Mouse (Mus musculus) midbrain, embryonic 13.5 days (tissue): ENCODE results near the gene Gm42957. TPM values are rescaled to one million over a fixed set of nuclear protein-coding genes. Genes with fewer than 3 reads are reported as not detected.
"Not testable (repeated sequence)": the region's sequence is repeated elsewhere in the genome, so short reads cannot be mapped to it uniquely, and the experiment has no call there.

Experiments
- ATAC-seq: fragments of 200-750 bp; cut with Nextera tagmentation; 2 replicates; pipeline ENCODE4 v1.8.0; 2017; ENCODE audit warnings: mild to moderate bottlenecking, moderate TSS enrichment, moderate library complexity
- H3K27ac ChIP-seq: fragments of 300-500 bp; sonication (generic); 2 replicates; pipeline ENCODE4 v1.5.1; 2015; ENCODE audit warnings: inconsistent platforms, mild to moderate bottlenecking, moderate library complexity
- H3K27me3 ChIP-seq: fragments of 300-500 bp; sonication (generic); 2 replicates; pipeline ENCODE4 v1.6.1; 2015; ENCODE audit warnings: mild to moderate bottlenecking, inconsistent platforms
- H3K36me3 ChIP-seq: fragments of 300-500 bp; sonication (generic); 2 replicates; pipeline ENCODE4 v1.6.1; 2015; ENCODE audit warnings: mild to moderate bottlenecking, inconsistent platforms
- H3K4me1 ChIP-seq: fragments of 300-500 bp; sonication (generic); replicated peaks from 2 replicates; pipeline ENCODE4 v1.6.1; 2015; ENCODE audit warnings: inconsistent platforms
- H3K4me2 ChIP-seq: fragments of 300-500 bp; sonication (generic); replicated peaks from 2 replicates; pipeline ENCODE4 v1.6.1; 2015; ENCODE audit warnings: moderate library complexity, mild to moderate bottlenecking, inconsistent platforms
- H3K4me3 ChIP-seq: fragments of 300-500 bp; sonication (generic); replicated peaks from 2 replicates; pipeline ENCODE4 v1.5.1; 2015; ENCODE audit warnings: mild to moderate bottlenecking, inconsistent platforms
- H3K9ac ChIP-seq: fragments of 300-500 bp; sonication (generic); replicated peaks from 2 replicates; pipeline ENCODE4 v1.6.1; 2015; ENCODE audit warnings: mild to moderate bottlenecking, inconsistent platforms
- H3K9me3 ChIP-seq: fragments of 300-500 bp; sonication (generic); 2 replicates; pipeline ENCODE4 v1.6.1; 2016; ENCODE audit warnings: mild to moderate bottlenecking, inconsistent platforms
- WGBS: fragments of 180-500 bp; shearing (Covaris S2); methylation state at CpG from one replicate; pipeline ENCODE4 v1.1.7; 2015; 5-methylcytosine and 5-hydroxymethylcytosine counted together
- polyA plus RNA-seq: library from polyadenylated mRNA; unstranded; fragments of >200 nt; fragmentation: Nextera tagmentation; extraction: Ambion mirVana; gene quantifications from 2 replicates; pipeline ENCODE4 v1.2.1, GENCODE M21; 2015

Gene Gm42957
- polyA plus RNA-seq, 1 experiment from 2014 or later: 0.16 TPM

DNA sequence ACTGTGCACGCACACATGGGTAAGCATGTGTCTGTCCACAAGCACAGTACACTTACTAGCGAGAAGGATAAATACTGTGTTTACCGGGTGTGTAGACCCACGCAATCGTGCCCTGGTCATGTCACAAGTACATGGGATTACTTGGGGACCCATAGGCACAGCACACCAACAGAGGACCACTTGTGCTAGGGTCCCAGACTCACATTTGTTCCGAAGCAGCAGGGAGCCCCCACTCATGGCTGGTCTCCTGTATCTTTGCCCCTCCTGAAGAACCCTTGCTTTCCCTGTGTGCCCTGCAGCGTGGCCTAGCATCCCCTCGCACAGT, 36.2 kb upstream of the Gm42957 start:
- peak overlapping the region; percentile 51 for H3K4me3 ChIP-seq
- no peaks in the 10 kb centered on the region for H3K9me3 ChIP-seq
- H3K4me2 ChIP-seq: peak overlapping the region; percentile 85
- H3K4me1 ChIP-seq: peaks cover 76% of the 10 kb centered on the region
- 47% methylated on average over 8 of the region's 8 CpGs for WGBS
- ATAC-seq: no peak
- H3K9ac ChIP-seq: peak overlapping the region; percentile 74; the same call in 1 of the 2 replicates
- H3K27ac ChIP-seq: no peak overlapping the region
- peaks cover 14% of the 10 kb centered on the region; the same call in 1 of the 2 replicates for H3K27me3 ChIP-seq
- H3K36me3 ChIP-seq: no peaks in the 10 kb centered on the region

- 77% methylated on average over 3 of the region's 3 CpGs for WGBS
- Histone ChIP-seq H3K9me3 (no peaks in the 10 kb centered on the region), H3K4me3 (no peak overlapping the region), H3K4me2 (peak overlapping the region; percentile 85), H3K27me3 (peaks cover 14% of the 10 kb centered on the region; the same call in 1 of the 2 replicates), H3K9ac (0 out of 2 replicates have a peak overlapping the region, but pooled peaks have one; percentile 19), H3K27ac (no peak overlapping the region), H3K4me1 (peaks cover 80% of the 10 kb centered on the region), H3K36me3 (no peaks in the 10 kb centered on the region)
- ATAC-seq: no peak
Observed at GRCm38 (mm10) chr3:96599411-96599810, 35.9 kb upstream of the Gm42957 start.

DNA sequence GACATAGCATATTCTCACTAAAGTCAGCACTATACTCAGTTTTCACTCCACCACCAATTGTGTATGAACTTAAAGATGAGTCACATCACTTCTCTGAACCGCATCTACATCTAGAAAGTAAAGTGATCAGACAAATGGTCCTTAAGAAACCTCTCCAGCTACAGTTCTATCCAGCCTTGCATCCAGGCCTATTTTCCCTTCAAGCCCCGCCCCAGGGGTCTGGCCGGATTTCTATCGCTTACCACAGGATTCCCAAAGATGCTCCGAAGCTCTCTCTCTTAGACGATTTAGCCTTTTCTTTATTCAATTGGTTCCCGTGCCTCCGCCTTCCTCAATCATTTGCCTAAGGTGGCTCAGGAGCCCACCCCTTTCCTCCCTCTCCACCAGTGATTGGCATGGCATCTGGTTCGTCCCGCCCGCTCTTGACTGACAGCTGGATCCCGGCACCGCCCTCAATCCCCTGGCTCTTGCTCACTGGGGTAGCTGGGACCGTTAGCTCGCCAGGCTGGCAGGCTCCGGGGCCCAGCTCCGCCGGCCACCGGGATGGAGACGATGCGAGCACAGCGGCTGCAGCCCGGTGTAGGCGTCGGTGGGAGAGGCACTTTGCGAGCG, 34.5 kb upstream of the Gm42957 start, which contains the start of gene Lix1l:
Lix1l (plus strand) TSS at position 511 of the 612 bp plus-strand sequence.
- peak within 1 kb of the TSS; percentile 84 for H3K4me2 ChIP-seq
- H3K36me3 ChIP-seq: no peaks in the 10 kb centered on the region
- peak within 1 kb of the TSS; percentile 84 for H3K4me3 ChIP-seq
- ATAC-seq: peak; percentile 95
- 0 out of 2 replicates have a peak, but pooled peaks cover 5% of the 10 kb centered on the region for H3K27me3 ChIP-seq
- WGBS: under 1% methylated on average over 27 of the region's 27 CpGs
- peak within 1 kb of the TSS; percentile 95 for H3K27ac ChIP-seq
- peak within 1 kb of the TSS; percentile 92 for H3K9ac ChIP-seq
- H3K9me3 ChIP-seq: no peaks in the 10 kb centered on the region
- H3K4me1 ChIP-seq: peaks cover 86% of the 10 kb centered on the region

GRCm38 (mm10) chr3:96601251-96601787, 34.0 kb upstream of the Gm42957 start:
- Histone ChIP-seq H3K4me1 (peaks cover 83% of the 10 kb centered on the region), H3K9ac (peak overlapping the region; percentile 92), H3K27ac (peak overlapping the region; percentile 95), H3K4me3 (peak overlapping the region; percentile 84), H3K4me2 (peak overlapping the region; percentile 84), H3K36me3 (no peaks in the 10 kb centered on the region), H3K27me3 (0 out of 2 replicates have a peak, but pooled peaks cover 2% of the 10 kb centered on the region), H3K9me3 (no peaks in the 10 kb centered on the region)
- peak; percentile 73 for ATAC-seq
- WGBS: 0% methylated on average over 20 of the region's 40 CpGs

DNA sequence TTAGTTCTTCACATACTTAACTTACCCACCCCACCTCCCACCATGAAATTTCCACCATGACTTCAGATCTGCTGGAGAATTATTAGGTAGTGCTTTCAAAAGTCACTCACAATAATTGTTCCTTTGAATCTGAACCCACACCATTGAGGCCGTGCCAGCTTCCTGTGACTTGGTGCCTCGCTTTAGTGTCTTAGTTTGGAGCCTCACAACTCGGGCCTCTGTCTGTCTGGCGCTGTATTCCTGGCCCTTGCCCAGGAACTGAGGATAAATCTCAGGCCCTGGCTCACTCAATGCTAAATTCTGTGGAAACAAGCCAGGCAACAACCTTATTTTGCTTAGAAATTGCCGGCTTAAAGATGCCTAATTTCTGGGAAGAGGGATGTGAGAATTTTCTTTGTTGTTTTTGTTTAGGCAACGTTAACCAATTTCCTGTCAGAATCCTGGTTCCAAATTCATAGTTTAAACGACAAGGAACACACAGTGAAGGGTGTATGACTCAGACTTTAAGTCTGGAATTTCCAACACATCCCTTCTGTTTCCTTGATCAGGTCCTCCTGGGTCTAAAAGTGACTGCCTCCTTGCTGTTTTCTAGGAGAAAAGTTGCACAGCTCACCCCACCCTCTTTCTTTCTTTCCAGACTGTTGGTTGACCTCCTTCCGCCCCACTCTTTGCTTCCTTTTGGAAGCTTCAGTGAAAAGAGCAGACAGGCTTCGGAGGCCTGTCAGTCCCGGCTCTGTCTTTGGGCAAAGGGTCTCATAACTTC, 33.2 kb upstream of the Gm42957 start:
- Histone ChIP-seq H3K27ac (peak overlapping the region; percentile 95), H3K9ac (peak overlapping the region; percentile 92), H3K4me2 (peak overlapping the region; percentile 84), H3K4me1 (peaks cover 75% of the 10 kb centered on the region), H3K4me3 (peak overlapping the region; percentile 84), H3K36me3 (no peaks in the 10 kb centered on the region), H3K27me3 (0 out of 2 replicates have a peak, but pooled peaks cover 2% of the 10 kb centered on the region), H3K9me3 (no peaks in the 10 kb centered on the region)
- ATAC-seq: no peak
- WGBS: 16% methylated on average over 10 of the region's 10 CpGs

- Histone ChIP-seq H3K4me1 (peaks cover 69% of the 10 kb centered on the region), H3K9ac (peak overlapping the region; percentile 92), H3K4me2 (peak overlapping the region; percentile 84), H3K27me3 (0 out of 2 replicates have a peak, but pooled peaks cover 2% of the 10 kb centered on the region), H3K36me3 (0 out of 2 replicates have a peak, but pooled peaks cover 4% of the 10 kb centered on the region), H3K9me3 (no peaks in the 10 kb centered on the region), H3K4me3 (peak overlapping the region; percentile 84), H3K27ac (peak overlapping the region; percentile 95)
- ATAC-seq: no peak
- WGBS: 24% methylated on average over 5 of the region's 5 CpGs
Observed at GRCm38 (mm10) chr3:96602704-96603084, 32.6 kb upstream of the Gm42957 start.

- H3K9me3 ChIP-seq: no peaks in the 10 kb centered on the region
- H3K4me3 ChIP-seq: peak overlapping the region; percentile 84
- H3K4me2 ChIP-seq: peak overlapping the region; percentile 84
- 0 out of 2 replicates have a peak, but pooled peaks cover 2% of the 10 kb centered on the region for H3K27me3 ChIP-seq
- no peak for ATAC-seq
- 0 out of 2 replicates have a peak, but pooled peaks cover 5% of the 10 kb centered on the region for H3K36me3 ChIP-seq
- H3K9ac ChIP-seq: peak overlapping the region; percentile 92
- H3K4me1 ChIP-seq: peaks cover 63% of the 10 kb centered on the region
- 31% methylated on average over 5 of the region's 5 CpGs for WGBS
- peak overlapping the region; percentile 95 for H3K27ac ChIP-seq
Observed at GRCm38 (mm10) chr3:96603311-96603710, 32.0 kb upstream of the Gm42957 start.

DNA sequence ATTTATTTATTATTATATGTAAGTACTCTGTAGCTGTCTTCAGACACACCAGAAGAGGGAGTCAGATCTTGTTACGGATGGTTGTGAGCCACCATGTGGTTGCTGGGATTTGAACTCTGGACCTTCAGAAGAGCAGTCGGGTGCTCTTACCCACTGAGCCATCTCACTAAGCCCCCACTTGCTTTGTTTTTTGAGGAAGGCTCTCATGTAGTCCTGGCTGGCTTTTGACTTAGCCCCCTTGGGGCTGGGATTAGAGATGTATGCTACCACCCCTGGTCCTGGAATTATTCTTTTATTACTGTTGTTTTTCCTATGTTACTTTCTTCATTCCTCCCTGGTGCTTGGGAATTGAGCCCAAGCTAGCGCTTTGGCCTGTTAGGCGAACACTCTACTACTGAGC, 29.3 kb upstream of the Gm42957 start:
- H3K4me2 ChIP-seq, H3K9ac ChIP-seq, H3K36me3 ChIP-seq, H3K4me3 ChIP-seq, H3K27ac ChIP-seq, ATAC-seq, H3K9me3 ChIP-seq, H3K27me3 ChIP-seq: not testable (repeated sequence)
- WGBS: 88% methylated on average over 4 of the region's 4 CpGs
- peaks cover 42% of the 10 kb centered on the region for H3K4me1 ChIP-seq

- Histone ChIP-seq H3K9me3 (no peaks in the 10 kb centered on the region), H3K27ac (no peak overlapping the region), H3K9ac (no peak overlapping the region), H3K4me1 (peaks cover 42% of the 10 kb centered on the region), H3K36me3 (0 out of 2 replicates have a peak, but pooled peaks cover 5% of the 10 kb centered on the region), H3K4me2 (no peak overlapping the region), H3K4me3 (no peak overlapping the region), H3K27me3 (no peaks in the 10 kb centered on the region)
- ATAC-seq: no peak
- 94% methylated on average over 4 of the region's 4 CpGs for WGBS
Observed at GRCm38 (mm10) chr3:96606618-96607017, 28.7 kb upstream of the Gm42957 start.

DNA sequence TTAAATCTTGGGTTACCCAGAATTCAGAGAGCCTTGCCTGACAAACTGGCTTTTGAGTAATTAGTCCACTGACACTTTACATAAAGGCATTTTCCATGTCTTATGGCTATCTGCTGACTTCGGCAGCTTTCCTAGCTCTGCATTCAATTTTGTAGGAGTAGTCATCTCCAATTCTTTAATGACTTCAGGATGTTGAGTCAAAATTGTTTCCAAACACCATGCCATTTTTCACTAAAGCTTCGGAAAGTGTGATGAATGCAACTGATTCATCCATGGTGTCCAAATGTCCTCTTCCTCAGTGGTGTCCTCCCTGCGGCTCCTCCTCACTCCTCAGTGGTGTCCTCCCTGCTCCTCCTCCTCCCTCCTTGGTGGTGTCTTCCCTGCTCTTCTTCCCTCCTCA, 17.3 kb upstream of the Gm42957 start:
- H3K9me3 ChIP-seq: no peaks in the 10 kb centered on the region
- no peak overlapping the region for H3K9ac ChIP-seq
- H3K4me2 ChIP-seq: no peak overlapping the region
- ATAC-seq: no peak
- no peak overlapping the region for H3K4me3 ChIP-seq
- H3K4me1 ChIP-seq: no peaks in the 10 kb centered on the region
- H3K27me3 ChIP-seq: no peaks in the 10 kb centered on the region
- peaks cover 73% of the 10 kb centered on the region for H3K36me3 ChIP-seq
- WGBS: 96% methylated on average over 3 of the region's 3 CpGs
- no peak overlapping the region for H3K27ac ChIP-seq

- Histone ChIP-seq H3K27me3 (no peaks in the 10 kb centered on the region), H3K9ac (no peak overlapping the region), H3K4me1 (no peaks in the 10 kb centered on the region), H3K4me3 (no peak overlapping the region), H3K4me2 (no peak overlapping the region), H3K27ac (no peak overlapping the region), H3K36me3 (peaks cover 66% of the 10 kb centered on the region), H3K9me3 (no peaks in the 10 kb centered on the region)
- no peak for ATAC-seq
- 92% methylated on average over 4 of the region's 4 CpGs for WGBS
Observed at GRCm38 (mm10) chr3:96623201-96623600, 12.1 kb upstream of the Gm42957 start.
